In genomic region chr11:98568326-98568725, GRCm38 (mm10) we compare ENCODE assay signal across 14 mouse cellular contexts. TPM values are rescaled to one million over a fixed set of nuclear protein-coding genes. Genes with fewer than 3 reads are reported as not detected.
A peak's percentile ranks its signal among the peaks of the same experiment; 100 is the strongest.
DNase-seq lines count a peak whose midpoint lies in the region; ATAC-seq and TF ChIP-seq lines count a peak whose summit lies in the region.
"Had no signal": no experiment of that assay in that cellular context is flagged by ENCODE, and none has a peak within 500 bp of the region (broad histone marks: within the 10 kb centered on the region; RNA-seq: fewer than 3 reads in every experiment).

No protein-coding gene starts in this region.

- no peaks in the 10 kb centered on the region for H3K27me3 ChIP-seq in intestine, postnatal 0 days (replicated peaks; ENCODE audit: control insufficient read depth, insufficient read depth, low read length)
- no peaks in the 10 kb centered on the region for H3K27me3 ChIP-seq in intestine, embryonic 15.5 days (replicated peaks)
- no peaks in the 10 kb centered on the region for H3K27me3 ChIP-seq in thymus, adult 2 months (ENCODE audit: control insufficient read depth, insufficient read depth, low read length)
- no peaks in the 10 kb centered on the region for H3K27me3 ChIP-seq in embryonic facial prominence, embryonic 14.5 days (replicated peaks; ENCODE audit: control insufficient read depth, insufficient read depth, low read length)
- H3K27me3 ChIP-seq: embryonic facial prominence, embryonic 13.5 days; kidney, embryonic 15.5 days had no signal

- H3K4me2 ChIP-seq in intestine, postnatal 0 days (replicated peaks; ENCODE audit: low read depth) = no peak overlapping the region
- no peak overlapping the region for H3K4me2 ChIP-seq in intestine, embryonic 15.5 days (replicated peaks)
- no peak overlapping the region for H3K4me2 ChIP-seq in embryonic facial prominence, embryonic 14.5 days (ENCODE audit: low read depth, low read length)
- H3K4me2 ChIP-seq: embryonic facial prominence, embryonic 13.5 days; kidney, embryonic 15.5 days had no signal

- H3K9ac ChIP-seq in intestine, postnatal 0 days (ENCODE audit: low read depth, low read length) = no peak overlapping the region
- no peak overlapping the region for H3K9ac ChIP-seq in intestine, embryonic 15.5 days
- H3K9ac ChIP-seq in embryonic facial prominence, embryonic 14.5 days (ENCODE audit: low read depth, low read length) = no peak overlapping the region
- H3K9ac ChIP-seq: embryonic facial prominence, embryonic 13.5 days; kidney, embryonic 15.5 days had no signal

- no peaks in the 10 kb centered on the region for H3K9me3 ChIP-seq in intestine, postnatal 0 days (ENCODE audit: control insufficient read depth)
- H3K9me3 ChIP-seq in intestine, embryonic 15.5 days = no peaks in the 10 kb centered on the region
- H3K9me3 ChIP-seq in embryonic facial prominence, embryonic 14.5 days (ENCODE audit: control insufficient read depth, low read length) = no peaks in the 10 kb centered on the region
- H3K9me3 ChIP-seq: embryonic facial prominence, embryonic 13.5 days; kidney, embryonic 15.5 days had no signal

- H3K27ac ChIP-seq in intestine, postnatal 0 days (ENCODE audit: low read depth, low read length) = no peak overlapping the region
- H3K27ac ChIP-seq in intestine, embryonic 15.5 days = no peak overlapping the region
- no peak overlapping the region for H3K27ac ChIP-seq in thymus, adult 2 months (ENCODE audit: control insufficient read depth, insufficient read depth, low read length)
- no peak overlapping the region for H3K27ac ChIP-seq in embryonic facial prominence, embryonic 14.5 days (replicated peaks; ENCODE audit: low read depth, low read length)
- H3K27ac ChIP-seq: embryonic facial prominence, embryonic 13.5 days; kidney, embryonic 15.5 days had no signal

- H3K4me3 ChIP-seq in intestine, postnatal 0 days (ENCODE audit: low read depth, low read length) = no peak overlapping the region
- no peak overlapping the region for H3K4me3 ChIP-seq in intestine, embryonic 15.5 days (replicated peaks)
- no peak overlapping the region for H3K4me3 ChIP-seq in thymus, adult 2 months (ENCODE audit: control insufficient read depth, insufficient read depth, low read length)
- H3K4me3 ChIP-seq in embryonic facial prominence, embryonic 14.5 days (ENCODE audit: low read depth, low read length) = no peak overlapping the region
- H3K4me3 ChIP-seq: embryonic facial prominence, embryonic 13.5 days; kidney, embryonic 15.5 days had no signal

- H3K4me1 ChIP-seq in intestine, postnatal 0 days (replicated peaks; ENCODE audit: control insufficient read depth, insufficient read depth, low read length) = 0 out of 2 replicates have a peak, but pooled peaks cover 3% of the 10 kb centered on the region
- H3K4me1 ChIP-seq in intestine, embryonic 15.5 days (replicated peaks) = no peaks in the 10 kb centered on the region; the same call in none of the 2 replicates
- H3K4me1 ChIP-seq in thymus, adult 2 months (replicated peaks; ENCODE audit: control insufficient read depth, insufficient read depth, low read length) = no peaks in the 10 kb centered on the region
- no peaks in the 10 kb centered on the region for H3K4me1 ChIP-seq in embryonic facial prominence, embryonic 14.5 days (ENCODE audit: control insufficient read depth, insufficient read depth, low read length)
- H3K4me1 ChIP-seq: embryonic facial prominence, embryonic 13.5 days; kidney, embryonic 15.5 days had no signal

- WGBS in intestine, postnatal 0 days = 89% methylated on average over 8 of the region's 8 CpGs
- 83% methylated on average over 8 of the region's 8 CpGs for WGBS in intestine, embryonic 15.5 days
- WGBS in thymus, adult 2 months = 52% methylated on average over 8 of the region's 8 CpGs
- 87% methylated on average over 8 of the region's 8 CpGs for WGBS in embryonic facial prominence, embryonic 14.5 days

- no peak for ATAC-seq in intestine, postnatal 0 days
- no peak for ATAC-seq in intestine, embryonic 15.5 days
- ATAC-seq in embryonic facial prominence, embryonic 14.5 days (ENCODE audit: low read depth) = no peak

- no peaks in the 10 kb centered on the region for H3K36me3 ChIP-seq in intestine, postnatal 0 days (ENCODE audit: control insufficient read depth, insufficient read depth)
- no peaks in the 10 kb centered on the region for H3K36me3 ChIP-seq in intestine, embryonic 15.5 days
- no peaks in the 10 kb centered on the region for H3K36me3 ChIP-seq in thymus, adult 2 months (ENCODE audit: control insufficient read depth, insufficient read depth, low read length)
- no peaks in the 10 kb centered on the region for H3K36me3 ChIP-seq in embryonic facial prominence, embryonic 14.5 days (ENCODE audit: control insufficient read depth, insufficient read depth, low read length)
- H3K36me3 ChIP-seq: embryonic facial prominence, embryonic 13.5 days; kidney, embryonic 15.5 days had no signal

- no peak for TF ChIP-seq POLR2A in thymus, adult 2 months (IDR thresholded peaks at IDR 0.05; ENCODE audit: control insufficient read depth, extremely low read depth, insufficient read depth, low read length, poor library complexity)

- peak; percentile 60 for TF ChIP-seq CTCF in intestine, postnatal 0 days (IDR thresholded peaks at IDR 0.05; ENCODE audit: low read depth)
- peak; percentile 54; the same call in 1 of the 2 replicates for TF ChIP-seq CTCF in thymus, adult 2 months (IDR thresholded peaks at IDR 0.05; ENCODE audit: borderline replicate concordance, control insufficient read depth, extremely low read depth, insufficient read depth, low read length, poor library complexity)

- DNase-seq in thymus, adult 2 months = no peak
- no peak for DNase-seq in thymus, adult 18-20 months
- DNase-seq in embryonic facial prominence, embryonic 14.5 days (ENCODE audit: low spot score) = peak; percentile 17
- DNase-seq in thymus, postnatal 4 days = peak; percentile 71
- no peak for DNase-seq in urinary bladder, postnatal 10 days (ENCODE audit: low spot score)
- no peak for DNase-seq in cerebellum, adult 9-10 months
- DNase-seq: lung, postnatal 36 days; retina, postnatal 1 day had no signal

RNA-seq across cellular contexts. Expression of gene Zpbp2, which starts 17.4 kb away (rescaled TPM):
- 3.2 and 4.0 TPM in 2 replicates for polyA plus RNA-seq in intestine, postnatal 0 days (2015; fragmentation: Nextera tagmentation; extraction: Ambion mirVana)
- 0.53 and 0.60 TPM in 2 replicates for polyA plus RNA-seq in intestine, embryonic 15.5 days (2015; fragmentation: Nextera tagmentation; extraction: Ambion mirVana)
- polyA plus RNA-seq in thymus, adult 2 months (2012; rRNA removed) = 1.1 and 1.2 TPM in 2 replicates
- polyA plus RNA-seq in embryonic facial prominence, embryonic 14.5 days (2014; fragmentation: Nextera tagmentation; extraction: Ambion mirVana) = 0.21 TPM in 1 of 2 replicates, not detected in the other
- polyA plus RNA-seq: embryonic facial prominence, embryonic 13.5 days had no signal

RNA-seq across cellular contexts. Expression of gene Ormdl3, which starts 18.8 kb away (rescaled TPM):
- 139 and 150 TPM in 2 replicates for polyA plus RNA-seq in intestine, postnatal 0 days (2015; fragmentation: Nextera tagmentation; extraction: Ambion mirVana)
- polyA plus RNA-seq in intestine, embryonic 15.5 days (2015; fragmentation: Nextera tagmentation; extraction: Ambion mirVana) = 50.5 and 55.2 TPM in 2 replicates
- 66.8 and 74.6 TPM in 2 replicates for polyA plus RNA-seq in thymus, adult 2 months (2012; rRNA removed)
- 12.6 and 13.6 TPM in 2 replicates for polyA plus RNA-seq in embryonic facial prominence, embryonic 14.5 days (2014; fragmentation: Nextera tagmentation; extraction: Ambion mirVana)

RNA-seq across cellular contexts. Expression of gene Ikzf3, which starts 22.5 kb away (rescaled TPM):
- polyA plus RNA-seq in intestine, postnatal 0 days (2015; fragmentation: Nextera tagmentation; extraction: Ambion mirVana) = 0.20 and 0.24 TPM in 2 replicates
- polyA plus RNA-seq in intestine, embryonic 15.5 days (2015; fragmentation: Nextera tagmentation; extraction: Ambion mirVana) = 0.21 and 0.24 TPM in 2 replicates
- polyA plus RNA-seq in thymus, adult 2 months (2012; rRNA removed) = 143 and 183 TPM in 2 replicates
- 0.18 and 0.21 TPM in 2 replicates for polyA plus RNA-seq in embryonic facial prominence, embryonic 14.5 days (2014; fragmentation: Nextera tagmentation; extraction: Ambion mirVana)

RNA-seq across cellular contexts. Expression of gene Lrrc3c, which starts 29.8 kb away (rescaled TPM):
- polyA plus RNA-seq in intestine, postnatal 0 days (2015; fragmentation: Nextera tagmentation; extraction: Ambion mirVana) = not detected in 2 replicates
- not detected in 2 replicates for polyA plus RNA-seq in intestine, embryonic 15.5 days (2015; fragmentation: Nextera tagmentation; extraction: Ambion mirVana)
- not detected in 2 replicates for polyA plus RNA-seq in thymus, adult 2 months (2012; rRNA removed)
- not detected in 2 replicates for polyA plus RNA-seq in embryonic facial prominence, embryonic 14.5 days (2014; fragmentation: Nextera tagmentation; extraction: Ambion mirVana)
- polyA plus RNA-seq: embryonic facial prominence, embryonic 13.5 days; heart, postnatal 0 days; kidney, embryonic 15.5 days; stomach, embryonic 16.5 days had no signal

RNA-seq across cellular contexts. Expression of gene Gm12355, which starts 57.1 kb away (rescaled TPM):
- polyA plus RNA-seq in intestine, postnatal 0 days (2015; fragmentation: Nextera tagmentation; extraction: Ambion mirVana) = 0.56 and 0.58 TPM in 2 replicates
- 0.99 and 1.0 TPM in 2 replicates for polyA plus RNA-seq in intestine, embryonic 15.5 days (2015; fragmentation: Nextera tagmentation; extraction: Ambion mirVana)
- polyA plus RNA-seq in thymus, adult 2 months (2012; rRNA removed) = not detected in 2 replicates
- 0.54 and 0.75 TPM in 2 replicates for polyA plus RNA-seq in embryonic facial prominence, embryonic 14.5 days (2014; fragmentation: Nextera tagmentation; extraction: Ambion mirVana)

Comparison
In these comparisons a context has a peak if more than half of its experiments do, and no peak if none do; other contexts are left out.
1. DNase-seq: peak in embryonic facial prominence, embryonic 14.5 days (single experiment) and thymus, postnatal 4 days (single experiment); none in thymus, adult 2 months (single experiment), thymus, adult 18-20 months (0 of 2), urinary bladder, postnatal 10 days (single experiment) and cerebellum, adult 9-10 months (single experiment).
2. RNA of gene Ikzf3, which starts 22.5 kb away (polyA plus RNA-seq): 143 to 183 TPM in thymus, adult 2 months; 0.21 to 0.24 TPM in intestine, embryonic 15.5 days, 0.20 to 0.24 TPM in intestine, postnatal 0 days and 0.18 to 0.21 TPM in embryonic facial prominence, embryonic 14.5 days; every median in the first group is over 100 times any median in the second.